Mouse (Mus musculus) intestine, postnatal 0 days (tissue): ENCODE results near the gene Rasgrf2. TPM values are rescaled to one million over a fixed set of nuclear protein-coding genes. Genes with fewer than 3 reads are reported as not detected.

Experiments
- ATAC-seq: fragments of 200-750 bp; cut with Nextera tagmentation; 2 replicates; pipeline ENCODE4 v1.8.0; 2017; ENCODE audit warnings: mild to moderate bottlenecking, moderate TSS enrichment, moderate library complexity
- H3K27ac ChIP-seq: fragments of 300-500 bp; sonication (generic); 2 replicates; pipeline ENCODE4 v1.5.1; 2014; ENCODE audit warnings: mild to moderate bottlenecking, low read depth, low read length, moderate library complexity
- H3K27me3 ChIP-seq: fragments of 300-500 bp; sonication (generic); replicated peaks from 2 replicates; pipeline ENCODE4 v1.6.1; 2014; ENCODE audit warnings: low read length, mixed read lengths; ENCODE audit not compliant: control insufficient read depth, insufficient read depth
- H3K36me3 ChIP-seq: fragments of 300-500 bp; sonication (generic); 2 replicates; pipeline ENCODE4 v1.6.1; 2014; ENCODE audit warnings: mild to moderate bottlenecking, moderate library complexity; ENCODE audit not compliant: control insufficient read depth, insufficient read depth
- H3K4me1 ChIP-seq: fragments of 300-500 bp; sonication (generic); replicated peaks from 2 replicates; pipeline ENCODE4 v1.6.1; 2014; ENCODE audit warnings: antibody characterized with exemption, low read length, mixed read lengths; ENCODE audit not compliant: control insufficient read depth, insufficient read depth
- H3K4me2 ChIP-seq: fragments of 300-500 bp; sonication (generic); replicated peaks from 2 replicates; pipeline ENCODE4 v1.6.1; 2014; ENCODE audit warnings: low read depth, mild to moderate bottlenecking, moderate library complexity
- H3K4me3 ChIP-seq: fragments of 300-500 bp; sonication (generic); 2 replicates; pipeline ENCODE4 v1.5.1; 2014; ENCODE audit warnings: low read depth, low read length
- H3K9ac ChIP-seq: fragments of 300-500 bp; sonication (generic); 2 replicates; pipeline ENCODE4 v1.6.1; 2014; ENCODE audit warnings: mild to moderate bottlenecking, low read depth, low read length
- H3K9me3 ChIP-seq: fragments of 300-500 bp; sonication (generic); 2 replicates; pipeline ENCODE4 v1.6.1; 2016; ENCODE audit warnings: mixed run types; ENCODE audit not compliant: control insufficient read depth
- CTCF ChIP-seq: sonication (generic); IDR thresholded peaks from 2 replicates; pipeline ENCODE4 v1.5.1; 2016; ENCODE audit warnings: low read depth, mild to moderate bottlenecking, control low read depth, antibody characterized with exemption, moderate library complexity
- WGBS: fragments of 180-500 bp; shearing (Covaris S2); extraction: QIAGEN DNeasy Blood & Tissue Kit; methylation state at CpG from one replicate; pipeline ENCODE4 v1.1.7; 2014; 5-methylcytosine and 5-hydroxymethylcytosine counted together
- polyA plus RNA-seq: library from polyadenylated mRNA; unstranded; fragments of >200 nt; fragmentation: Nextera tagmentation; extraction: Ambion mirVana; gene quantifications from 2 replicates; pipeline ENCODE4 v1.2.1, GENCODE M21; 2015

Gene Rasgrf2
- polyA plus RNA-seq, 1 experiment from 2014 or later: 2.9 TPM

GRCm38 (mm10) chr13:91877350-91877749, 254.1 kb downstream of the Rasgrf2 start:
- Histone ChIP-seq H3K27me3 (no peaks in the 10 kb centered on the region), H3K27ac (peak overlapping the region; percentile 80), H3K9ac (no peak overlapping the region), H3K4me2 (no peak overlapping the region), H3K4me3 (no peak overlapping the region), H3K36me3 (no peaks in the 10 kb centered on the region), H3K9me3 (no peaks in the 10 kb centered on the region), H3K4me1 (peaks cover 9% of the 10 kb centered on the region)
- peak; percentile 34; the same call in 1 of the 2 replicates for ATAC-seq
- no peak for TF ChIP-seq CTCF
- 47% methylated on average over 10 of the region's 10 CpGs for WGBS

- H3K27ac ChIP-seq: peak within 1 kb of the TSS; percentile 80
- no peak within 1 kb of the TSS for H3K4me2 ChIP-seq
- peak; percentile 99 for ATAC-seq
- H3K9ac ChIP-seq: no peak within 1 kb of the TSS
- no peak within 1 kb of the TSS for H3K4me3 ChIP-seq
- no peaks in the 10 kb centered on the region for H3K9me3 ChIP-seq
- H3K27me3 ChIP-seq: no peaks in the 10 kb centered on the region
- H3K4me1 ChIP-seq: peaks cover 9% of the 10 kb centered on the region
- H3K36me3 ChIP-seq: no peaks in the 10 kb centered on the region
- WGBS: 37% methylated on average over 5 of the region's 5 CpGs
- TF ChIP-seq CTCF: no peak
Observed at GRCm38 (mm10) chr13:91876741-91877349, 254.6 kb downstream of the Rasgrf2 start, which contains the start of gene Ckmt2. Ckmt2 (minus strand) TSS chr13:91876885.

GRCm38 (mm10) chr13:91875581-91875980, 255.9 kb downstream of the Rasgrf2 start:
- no peak overlapping the region for H3K4me3 ChIP-seq
- H3K27ac ChIP-seq: no peak overlapping the region
- WGBS: 36% methylated on average over 2 of the region's 2 CpGs
- TF ChIP-seq CTCF: no peak
- no peak overlapping the region for H3K9ac ChIP-seq
- no peaks in the 10 kb centered on the region for H3K27me3 ChIP-seq
- H3K4me1 ChIP-seq: peaks cover 9% of the 10 kb centered on the region
- no peak for ATAC-seq
- no peaks in the 10 kb centered on the region for H3K9me3 ChIP-seq
- H3K4me2 ChIP-seq: no peak overlapping the region
- no peaks in the 10 kb centered on the region for H3K36me3 ChIP-seq

GRCm38 (mm10) chr13:91874565-91874964, 256.9 kb downstream of the Rasgrf2 start:
- TF ChIP-seq CTCF: no peak
- WGBS: 83% methylated on average over 7 of the region's 7 CpGs

GRCm38 (mm10) chr13:91873734-91874329, 257.6 kb downstream of the Rasgrf2 start:
- no peaks in the 10 kb centered on the region for H3K27me3 ChIP-seq
- TF ChIP-seq CTCF: no peak
- H3K9ac ChIP-seq: no peak overlapping the region
- no peak overlapping the region for H3K4me2 ChIP-seq
- no peak for ATAC-seq
- peaks cover 9% of the 10 kb centered on the region for H3K4me1 ChIP-seq
- H3K4me3 ChIP-seq: no peak overlapping the region
- WGBS: 71% methylated on average over 7 of the region's 7 CpGs
- no peak overlapping the region for H3K27ac ChIP-seq
- H3K9me3 ChIP-seq: no peaks in the 10 kb centered on the region
- H3K36me3 ChIP-seq: no peaks in the 10 kb centered on the region

More at GRCm38 (mm10) chr13:91874565-91874964, 256.9 kb downstream of the Rasgrf2 start:
- Histone ChIP-seq H3K4me2 (no peak overlapping the region), H3K27me3 (no peaks in the 10 kb centered on the region), H3K9ac (no peak overlapping the region), H3K36me3 (no peaks in the 10 kb centered on the region), H3K4me3 (no peak overlapping the region), H3K9me3 (no peaks in the 10 kb centered on the region), H3K4me1 (peaks cover 9% of the 10 kb centered on the region), H3K27ac (no peak overlapping the region)
- ATAC-seq: no peak

- WGBS: 86% methylated on average over 1 of the region's 1 CpGs
- Histone ChIP-seq H3K4me1 (no peaks in the 10 kb centered on the region), H3K36me3 (no peaks in the 10 kb centered on the region), H3K9me3 (no peaks in the 10 kb centered on the region), H3K27ac (no peak overlapping the region), H3K9ac (no peak overlapping the region), H3K4me3 (no peak overlapping the region), H3K4me2 (no peak overlapping the region), H3K27me3 (no peaks in the 10 kb centered on the region)
- no peak for ATAC-seq
- no peak for TF ChIP-seq CTCF
Observed at GRCm38 (mm10) chr13:91868577-91868976, 262.9 kb downstream of the Rasgrf2 start.
